Mouse (Mus musculus) midbrain, postnatal 0 days (tissue): ENCODE measurements around the gene Cenpv. TPM values are rescaled to one million over a fixed set of nuclear protein-coding genes. Genes with fewer than 3 reads are reported as not detected.

Experiments used
- ATAC-seq: fragments of 200-750 bp; cut with Nextera tagmentation; 2 replicates; pipeline ENCODE4 v1.8.0; 2017; ENCODE audit warnings: moderate number of reproducible peaks, mild to moderate bottlenecking, moderate TSS enrichment, moderate library complexity; ENCODE audit not compliant: low FRiP score
- DNase-seq: peaks from one replicate; pipeline ENCODE4 v3.0.0-alpha.2; 2015; ENCODE audit warnings: low spot score
- H3K27ac ChIP-seq: fragments of 300-500 bp; sonication (generic); 2 replicates; pipeline ENCODE4 v1.5.1; 2014; ENCODE audit warnings: low read depth, mild to moderate bottlenecking, low read length, mixed read lengths
- H3K27me3 ChIP-seq: fragments of 300-500 bp; sonication (generic); 2 replicates; pipeline ENCODE4 v1.6.1; 2014; ENCODE audit warnings: low read length, control low read depth, mixed read lengths; ENCODE audit not compliant: insufficient read depth
- H3K36me3 ChIP-seq: fragments of 300-500 bp; sonication (generic); 2 replicates; pipeline ENCODE4 v1.6.1; 2014; ENCODE audit warnings: low read length, control low read depth, mixed read lengths; ENCODE audit not compliant: insufficient read depth
- H3K4me1 ChIP-seq: fragments of 300-500 bp; sonication (generic); 2 replicates; pipeline ENCODE4 v1.6.1; 2014; ENCODE audit warnings: mild to moderate bottlenecking, control low read depth, antibody characterized with exemption, low read length, mixed read lengths; ENCODE audit not compliant: insufficient read depth
- H3K4me2 ChIP-seq: fragments of 300-500 bp; sonication (generic); 2 replicates; pipeline ENCODE4 v1.6.1; 2014; ENCODE audit warnings: low read depth, mild to moderate bottlenecking, low read length, mixed read lengths; ENCODE audit not compliant: poor library complexity, severe bottlenecking
- H3K4me3 ChIP-seq: fragments of 300-500 bp; sonication (generic); 2 replicates; pipeline ENCODE4 v1.5.1; 2014; ENCODE audit warnings: low read depth, mild to moderate bottlenecking, low read length, moderate library complexity
- H3K9ac ChIP-seq: fragments of 300-500 bp; sonication (generic); replicated peaks from 2 replicates; pipeline ENCODE4 v1.6.1; 2014; ENCODE audit warnings: mild to moderate bottlenecking, low read length, moderate library complexity, mixed read lengths; ENCODE audit not compliant: poor library complexity, severe bottlenecking
- H3K9me3 ChIP-seq: fragments of 300-500 bp; sonication (generic); 2 replicates; pipeline ENCODE4 v1.6.1; 2016; ENCODE audit warnings: low read length, control low read depth
- CTCF ChIP-seq: IDR thresholded peaks from 2 replicates; pipeline ENCODE4 v1.5.1; 2016; ENCODE audit warnings: antibody characterized with exemption, mild to moderate bottlenecking
- WGBS: fragments of 180-500 bp; shearing (Covaris S2); extraction: QIAGEN DNeasy Blood & Tissue Kit; methylation state at CpG from one replicate; pipeline ENCODE4 v1.1.7; 2014; 5-methylcytosine and 5-hydroxymethylcytosine counted together
- polyA plus RNA-seq: library from polyadenylated mRNA; unstranded; fragments of >200 nt; fragmentation: Nextera tagmentation; extraction: Ambion mirVana; gene quantifications from 2 replicates; pipeline ENCODE4 v1.2.1, GENCODE M21; 2015
- total RNA-seq: library from RNA; depleted of rRNA; stranded (reverse); fragments of >200 nt; gene quantifications from 2 replicates; pipeline ENCODE4 v1.2.3, GENCODE M21; 2014

Gene Cenpv
- total and polyA plus RNA-seq, 2 experiments from 2014 or later: 32.9 to 58.0 TPM

- Histone ChIP-seq H3K27ac (peak overlapping the region; percentile 85), H3K4me2 (peak overlapping the region; percentile 94), H3K4me3 (peak overlapping the region; percentile 51), H3K36me3 (0 out of 2 replicates have a peak, but pooled peaks cover 7% of the 10 kb centered on the region), H3K4me1 (peaks cover 9% of the 10 kb centered on the region; the same call in 1 of the 2 replicates), H3K9me3 (no peaks in the 10 kb centered on the region), H3K27me3 (no peaks in the 10 kb centered on the region), H3K9ac (peak overlapping the region; percentile 66)
- no peak for TF ChIP-seq CTCF
- DNase-seq (peak; percentile 70), ATAC-seq (peak; percentile 72)
- 2% methylated on average over 27 of the region's 27 CpGs for WGBS
These were observed 36.8 kb upstream of the Cenpv start for GRCm38 (mm10) chr11:62575659-62576438.

- Histone ChIP-seq H3K4me3 (peak overlapping the region; percentile 51), H3K27me3 (no peaks in the 10 kb centered on the region), H3K4me1 (peaks cover 9% of the 10 kb centered on the region; the same call in 1 of the 2 replicates), H3K9me3 (no peaks in the 10 kb centered on the region), H3K27ac (peak overlapping the region; percentile 85), H3K36me3 (0 out of 2 replicates have a peak, but pooled peaks cover 7% of the 10 kb centered on the region), H3K4me2 (peak overlapping the region; percentile 94), H3K9ac (peak overlapping the region; percentile 66)
- 2% methylated on average over 9 of the region's 9 CpGs for WGBS
- TF ChIP-seq CTCF: peak; percentile 96
- peak; percentile 79 for ATAC-seq
- peak; percentile 90 for DNase-seq
These were observed 36.2 kb upstream of the Cenpv start for GRCm38 (mm10) chr11:62575297-62575658.

- TF ChIP-seq CTCF: no peak
- Histone ChIP-seq H3K4me1 (peaks cover 9% of the 10 kb centered on the region; the same call in 1 of the 2 replicates), H3K4me3 (no peak overlapping the region; the same call in 1 of the 2 replicates), H3K27ac (peak overlapping the region; percentile 85), H3K4me2 (peak overlapping the region; percentile 94; the same call in 1 of the 2 replicates), H3K9me3 (no peaks in the 10 kb centered on the region), H3K9ac (no peak overlapping the region), H3K36me3 (0 out of 2 replicates have a peak, but pooled peaks cover 7% of the 10 kb centered on the region), H3K27me3 (no peaks in the 10 kb centered on the region)
- WGBS: 83% methylated on average over 4 of the region's 4 CpGs
- ATAC-seq (no peak), DNase-seq (no peak)
These were observed 35.6 kb upstream of the Cenpv start for GRCm38 (mm10) chr11:62574703-62575085.

GRCm38 (mm10) chr11:62573959-62574702 is 35.1 kb upstream of the Cenpv start, which contains the start of gene Trpv2:
Gene Trpv2, plus strand, starts transcription at chr11:62574486.
- DNase-seq: no peak
- no peak for TF ChIP-seq CTCF
- Histone ChIP-seq H3K27ac (peak within 1 kb of the TSS; percentile 85), H3K36me3 (0 out of 2 replicates have a peak, but pooled peaks cover 7% of the 10 kb centered on the region), H3K4me3 (peak within 1 kb of the TSS; percentile 51), H3K4me2 (peak within 1 kb of the TSS; percentile 94), H3K27me3 (no peaks in the 10 kb centered on the region), H3K4me1 (peaks cover 9% of the 10 kb centered on the region; the same call in 1 of the 2 replicates), H3K9me3 (no peaks in the 10 kb centered on the region), H3K9ac (peak within 1 kb of the TSS; percentile 66; the same call in 1 of the 2 replicates)
- ATAC-seq: no peak
- WGBS: 82% methylated on average over 6 of the region's 6 CpGs

- Histone ChIP-seq H3K4me2 (no peak overlapping the region), H3K27ac (no peak overlapping the region)
- ATAC-seq: no peak
These were observed 29.2 kb upstream of the Cenpv start for GRCm38 (mm10) chr11:62568300-62568699.

More at GRCm38 (mm10) chr11:62568300-62568699, 29.2 kb upstream of the Cenpv start:
- H3K9ac ChIP-seq: no peak overlapping the region
- H3K27me3 ChIP-seq: no peaks in the 10 kb centered on the region
- H3K4me1 ChIP-seq: no peaks in the 10 kb centered on the region
- no peaks in the 10 kb centered on the region for H3K9me3 ChIP-seq
- no peak overlapping the region for H3K4me3 ChIP-seq
- no peak for DNase-seq
- no peaks in the 10 kb centered on the region for H3K36me3 ChIP-seq
- no peak for TF ChIP-seq CTCF
- 67% methylated on average over 3 of the region's 3 CpGs for WGBS
